Mouse (Mus musculus): ENCODE data around the gene Ryr1.
A peak's percentile ranks its signal among the peaks of the same experiment; 100 is the strongest.

Ryr1 gene

GRCm38 (mm10) chr7:29029690-29030656, 95.0 kb downstream of the Ryr1 start:
- DNase-seq: no peak

- no peak for DNase-seq
These were observed 96.2 kb downstream of the Ryr1 start for GRCm38 (mm10) chr7:29028761-29029160.

GRCm38 (mm10) chr7:29026811-29027210, 98.2 kb downstream of the Ryr1 start:
- no peak for DNase-seq

GRCm38 (mm10) chr7:29026195-29026594, 98.8 kb downstream of the Ryr1 start:
- no peak for DNase-seq

- no peak for DNase-seq
These were observed 99.4 kb downstream of the Ryr1 start for GRCm38 (mm10) chr7:29025566-29025965.

- DNase-seq: no peak
These were observed 101.5 kb downstream of the Ryr1 start for GRCm38 (mm10) chr7:29023514-29023913.

GRCm38 (mm10) chr7:29022479-29022878, 102.5 kb downstream of the Ryr1 start:
- DNase-seq: no peak

- DNase-seq: peak; percentile 25
These were observed 105.3 kb downstream of the Ryr1 start for GRCm38 (mm10) chr7:29019447-29020220.

GRCm38 (mm10) chr7:29017222-29017621, 107.8 kb downstream of the Ryr1 start:
- DNase-seq: no peak

- no peak for DNase-seq
These were observed 108.5 kb downstream of the Ryr1 start for GRCm38 (mm10) chr7:29016440-29016839.

- DNase-seq: no peak
These were observed 110.0 kb downstream of the Ryr1 start for GRCm38 (mm10) chr7:29014984-29015383.

- DNase-seq: no peak
These were observed 116.3 kb downstream of the Ryr1 start for GRCm38 (mm10) chr7:29008714-29009113.

- DNase-seq: no peak
These were observed 116.8 kb downstream of the Ryr1 start for GRCm38 (mm10) chr7:29008171-29008570.

- no peak for DNase-seq
These were observed 117.5 kb downstream of the Ryr1 start for GRCm38 (mm10) chr7:29007224-29008101.

- DNase-seq: peak; percentile 84
These were observed 124.1 kb downstream of the Ryr1 start for GRCm38 (mm10) chr7:29000651-29001605.

- no peak for DNase-seq
These were observed 131.6 kb downstream of the Ryr1 start for GRCm38 (mm10) chr7:28993402-28993801.

- DNase-seq: no peak
These were observed 132.0 kb downstream of the Ryr1 start for GRCm38 (mm10) chr7:28992997-28993396.

- no peak for DNase-seq
These were observed 133.4 kb downstream of the Ryr1 start for GRCm38 (mm10) chr7:28991616-28992015.

GRCm38 (mm10) chr7:28990766-28991273, 134.2 kb downstream of the Ryr1 start:
- DNase-seq: no peak

GRCm38 (mm10) chr7:28985207-28985606, 139.8 kb downstream of the Ryr1 start:
- DNase-seq: no peak

GRCm38 (mm10) chr7:28984452-28984851, 140.5 kb downstream of the Ryr1 start:
- no peak for DNase-seq
